Mouse (Mus musculus) liver, embryonic 14.5 days (tissue): ENCODE data around the gene Rps16.

Source experiments
- CTCF ChIP-seq: IDR thresholded peaks from 2 replicates; pipeline ENCODE4 v1.5.1; 2016; ENCODE audit warnings: antibody characterized with exemption, low read depth, control low read depth
- EP300 ChIP-seq: IDR thresholded peaks from 2 replicates; pipeline ENCODE4 v1.6.1; 2016; ENCODE audit warnings: antibody characterized with exemption, low read depth

DNA sequence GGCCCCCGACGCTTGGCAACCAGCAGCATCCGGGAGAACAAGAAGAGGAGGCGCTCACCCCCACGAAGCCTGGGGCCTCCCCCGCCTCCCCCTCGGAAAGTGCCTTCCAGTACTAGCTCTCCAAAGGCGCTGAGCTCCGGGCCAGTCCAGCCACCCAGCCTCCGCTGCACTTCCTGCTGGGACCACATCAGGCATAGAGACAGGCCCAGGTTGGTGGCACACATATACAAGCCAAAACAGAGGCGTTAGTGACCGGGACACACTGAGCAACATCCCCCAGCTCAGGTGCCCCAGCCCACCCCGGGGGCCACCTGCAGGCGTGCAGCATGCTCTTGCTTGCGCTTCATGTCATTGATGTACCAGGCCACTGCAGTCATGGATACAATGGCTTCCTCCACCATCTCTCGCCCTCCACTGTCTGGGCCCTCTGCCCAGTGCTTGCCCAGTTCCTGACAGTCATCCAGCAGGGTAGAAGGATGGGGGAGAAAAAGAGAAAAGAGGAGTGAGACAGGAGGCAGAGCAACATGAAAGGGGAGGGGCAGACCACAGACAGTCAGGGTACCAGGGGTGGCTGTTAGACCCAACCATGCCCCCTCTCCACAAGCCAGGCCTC is 17.3 kb downstream of the Rps16 start:
- TF ChIP-seq EP300 (no peak), CTCF (no peak)
